Mouse (Mus musculus): ENCODE measurements at regions not wholly inside any gene's neighbourhood (a gene's known extent, or its start where the extent isn't known, plus 50 kb on each side); places are given as distances from the start of the nearest gene placed in this dataset.
"Not testable (repeated sequence)": the region's sequence is repeated elsewhere in the genome, so short reads cannot be mapped to it uniquely, and the experiment has no call there.

DNA sequence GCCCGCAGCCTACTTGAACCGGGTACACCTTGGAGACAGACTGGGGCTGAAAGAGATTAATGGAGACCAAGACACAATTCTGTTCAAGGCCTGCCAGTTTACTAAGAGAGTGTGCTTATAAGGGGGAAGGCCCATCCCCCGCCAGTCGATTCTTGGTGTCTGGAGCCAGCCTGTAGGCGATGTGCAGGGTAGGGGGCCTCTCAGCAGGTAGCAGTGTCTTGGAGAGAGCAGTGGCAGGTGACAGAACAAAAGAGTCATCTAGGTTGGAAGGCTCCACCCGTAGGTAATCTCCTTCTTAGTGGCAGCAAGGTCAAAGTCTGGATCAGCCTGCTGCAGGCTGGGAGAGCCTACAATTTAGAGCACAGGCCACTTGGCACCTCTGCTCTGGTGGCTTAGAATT, 335.7 kb upstream of the Cwc22 start:
- in situ Hi-C loops (cut with MboI, MseI) = not testable (repeated sequence)

DNA sequence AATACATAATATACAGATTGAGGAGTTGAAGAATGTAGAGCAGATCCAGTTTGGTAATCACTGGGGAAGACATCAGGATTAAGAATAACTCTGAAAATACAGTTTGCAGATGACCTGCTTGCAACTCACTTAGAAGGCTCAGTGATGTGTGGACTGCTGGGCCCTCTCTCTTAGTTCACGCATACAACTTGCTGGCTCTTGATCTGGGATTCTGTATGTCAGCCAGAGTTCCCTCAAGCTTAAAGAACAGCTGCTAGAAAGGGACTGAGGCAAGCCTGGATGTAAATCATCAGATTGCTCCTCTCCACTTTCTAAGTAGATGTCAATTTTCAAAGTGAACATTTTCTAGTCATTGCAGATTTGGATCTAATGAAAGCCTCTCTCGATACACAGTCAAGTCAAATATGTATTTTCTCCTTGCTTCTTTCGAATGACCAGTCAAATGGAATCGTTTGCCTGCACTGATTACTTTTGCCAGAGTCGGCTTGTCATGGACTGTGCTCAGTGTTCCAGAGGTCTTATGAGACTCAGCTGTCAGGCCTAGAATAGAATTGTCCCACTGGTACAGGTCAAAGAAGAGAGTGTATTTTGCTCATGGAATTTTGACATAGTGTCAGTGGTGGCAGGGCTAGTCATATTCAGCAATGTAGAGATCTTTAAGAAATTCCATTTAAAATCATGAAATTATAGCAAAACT, 334.2 kb upstream of the Cwc22 start:
- in situ Hi-C loops (cut with MboI, MseI) = no loop called here

DNA sequence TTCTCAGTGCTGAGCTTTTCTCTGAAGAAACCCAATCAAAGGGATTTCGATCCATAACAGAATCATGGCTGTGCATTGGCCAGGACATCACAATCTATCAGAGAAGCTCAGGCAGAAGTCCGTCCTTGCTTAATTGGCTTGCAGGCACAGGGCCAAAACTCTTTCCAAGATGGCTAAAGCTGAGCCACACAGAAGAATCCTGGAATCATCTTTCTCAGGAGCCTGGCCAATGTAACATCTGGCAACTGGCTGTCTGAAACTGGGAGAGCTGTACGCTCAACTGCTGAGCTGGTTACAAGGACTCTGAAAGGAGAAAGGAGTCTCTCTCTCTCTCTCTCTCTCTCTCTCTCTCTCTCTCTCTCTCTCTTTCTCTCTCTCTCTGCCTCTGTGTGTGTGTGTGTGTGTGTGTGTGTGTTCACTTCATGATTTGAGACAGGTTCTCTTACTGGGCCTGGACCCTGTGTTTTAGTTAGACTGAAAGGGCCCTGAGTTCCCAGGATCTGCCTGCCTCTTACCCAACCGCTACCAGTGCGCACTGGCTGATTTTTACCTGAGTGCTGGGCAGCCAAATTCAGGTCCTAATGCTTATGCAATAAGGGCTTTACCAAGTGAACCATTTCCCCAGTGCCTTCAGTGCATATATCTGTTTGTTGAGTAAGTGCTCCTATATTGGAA, 333.3 kb upstream of the Cwc22 start:
- in situ Hi-C loops (cut with MboI, MseI) = loop anchor here in 1 of 2 experiments (10.0 kb wide), 1 partner anchor 855 kb away; no protein-coding TSS in a partner anchor

DNA sequence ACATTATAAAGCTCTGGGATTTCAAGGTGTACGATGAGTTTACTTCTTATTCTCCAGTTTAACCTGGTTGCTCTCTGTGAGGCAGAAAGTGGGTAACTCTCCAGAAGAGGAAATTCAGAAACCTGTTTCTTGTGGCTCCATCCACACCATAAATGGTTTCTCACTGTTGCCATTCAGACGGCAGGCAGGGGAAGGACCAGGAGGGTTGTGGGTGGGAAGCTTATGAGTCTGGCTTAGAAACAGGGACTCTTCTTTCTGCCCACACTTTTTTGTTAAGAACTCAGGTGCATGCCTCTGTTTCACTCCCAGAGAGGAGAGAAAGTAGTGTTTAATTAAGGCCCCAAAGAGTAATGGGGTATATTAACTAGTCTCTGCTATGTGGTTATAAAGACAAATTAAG, 332.5 kb upstream of the Cwc22 start:
- in situ Hi-C loops (cut with MboI, MseI) = loop anchor here in 1 of 2 experiments (10.0 kb wide), 1 partner anchor 854 kb away; no protein-coding TSS in a partner anchor

DNA sequence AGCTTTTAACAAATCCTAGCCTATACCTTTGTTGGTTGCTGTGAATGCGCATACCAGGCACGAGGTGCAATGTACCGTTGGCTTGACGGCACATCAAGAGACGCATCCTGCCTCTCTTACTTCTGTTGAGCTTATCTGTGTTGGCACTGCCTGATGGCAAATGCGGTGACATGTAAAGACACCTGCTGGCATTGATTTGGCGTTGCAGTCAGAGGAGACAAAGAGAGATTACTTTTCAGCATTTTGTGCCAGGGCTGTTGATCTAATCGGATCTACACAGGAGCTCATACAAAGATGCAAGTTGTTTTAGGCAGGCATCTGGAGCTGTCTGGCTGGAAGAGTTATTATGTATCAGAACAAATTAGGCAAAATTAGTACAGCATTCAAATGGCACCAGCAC, 331.5 kb upstream of the Cwc22 start:
- in situ Hi-C loops (cut with MboI, MseI) = loop anchor here in 1 of 2 experiments (10.0 kb wide), 1 partner anchor 853 kb away; no protein-coding TSS in a partner anchor

DNA sequence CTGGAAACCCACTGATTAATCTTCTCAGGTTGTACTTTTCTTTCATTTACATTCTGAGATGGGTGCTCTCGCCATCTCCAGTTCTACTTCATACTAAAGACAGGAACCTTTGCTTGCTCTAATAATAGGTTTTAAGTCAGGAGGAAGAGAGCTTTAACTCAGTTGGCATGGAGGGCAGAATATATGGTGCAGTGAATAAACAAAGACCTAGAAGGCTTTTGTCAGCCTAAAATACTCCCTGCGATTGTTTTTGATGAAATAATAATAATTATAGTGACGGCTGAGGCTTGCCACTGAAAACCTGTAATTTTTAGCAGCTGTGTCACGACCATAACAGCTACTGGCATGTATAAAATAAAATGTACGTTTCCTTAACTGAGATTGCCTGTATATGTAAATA, 327.9 kb upstream of the Cwc22 start:
- in situ Hi-C loops (cut with MboI, MseI) = loop anchor here in 1 of 2 experiments (10.0 kb wide), 1 partner anchor 849 kb away; no protein-coding TSS in a partner anchor

DNA sequence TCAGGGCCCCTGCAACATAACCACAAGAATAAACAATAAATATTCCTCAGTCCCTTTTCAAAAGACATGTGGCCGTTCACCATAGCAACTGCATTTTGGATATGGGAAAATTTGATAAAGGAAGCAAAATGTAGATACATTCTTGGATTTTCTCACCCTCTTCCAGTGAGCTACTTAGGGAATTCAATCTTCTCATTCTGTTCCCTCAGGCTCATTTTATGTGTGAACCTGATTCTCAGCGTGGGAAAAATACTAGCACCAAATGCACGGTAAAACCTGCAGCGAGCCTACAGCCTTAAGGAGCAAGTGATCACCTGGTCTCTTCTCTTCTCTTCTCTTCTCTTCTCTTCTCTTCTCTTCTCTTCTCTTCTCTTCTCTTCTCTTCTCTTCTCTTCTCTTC, 322.5 kb upstream of the Cwc22 start:
- in situ Hi-C loops (cut with MboI, MseI) = no loop called here

DNA sequence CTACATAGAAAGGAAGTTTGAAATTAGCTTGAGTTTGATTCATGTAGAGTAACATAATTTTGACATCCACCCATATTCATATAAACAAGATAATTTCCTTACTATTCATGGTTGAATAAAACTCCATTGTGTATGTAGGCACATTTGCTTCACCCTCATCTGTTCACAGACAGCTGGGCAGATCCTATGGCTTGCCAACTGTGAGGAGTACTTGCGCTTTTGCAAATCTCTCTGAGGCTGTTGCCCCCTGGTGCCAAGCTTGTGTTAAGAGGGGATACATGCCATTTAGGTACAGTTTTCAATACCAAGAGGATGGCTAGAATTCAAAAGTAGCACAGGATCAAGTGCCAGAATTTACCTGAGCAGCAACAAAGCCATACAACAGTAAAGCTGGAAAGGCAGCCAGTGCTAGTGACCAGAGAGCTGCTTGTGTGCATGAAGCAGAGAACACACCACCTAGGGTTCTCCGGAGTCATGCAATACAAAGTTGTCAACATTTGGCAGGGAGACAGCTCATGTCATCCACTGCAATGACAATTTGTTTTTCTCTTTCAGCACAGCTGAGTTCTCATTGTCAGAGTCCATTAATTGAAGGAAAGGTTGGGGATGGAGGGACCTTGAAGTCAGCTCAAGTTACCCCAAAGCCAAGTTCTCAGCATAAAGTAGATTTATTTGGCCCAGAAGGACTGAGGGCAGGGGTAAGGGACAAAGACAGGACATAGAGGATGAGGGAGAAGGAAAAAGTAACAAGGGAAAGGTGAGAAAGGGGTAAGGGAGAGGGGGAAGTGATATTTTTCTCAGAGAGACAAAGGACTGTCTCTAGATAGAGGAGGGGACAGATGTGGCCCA, 321.6 kb upstream of the Cwc22 start:
- in situ Hi-C loops (cut with MboI, MseI) = no loop called here

DNA sequence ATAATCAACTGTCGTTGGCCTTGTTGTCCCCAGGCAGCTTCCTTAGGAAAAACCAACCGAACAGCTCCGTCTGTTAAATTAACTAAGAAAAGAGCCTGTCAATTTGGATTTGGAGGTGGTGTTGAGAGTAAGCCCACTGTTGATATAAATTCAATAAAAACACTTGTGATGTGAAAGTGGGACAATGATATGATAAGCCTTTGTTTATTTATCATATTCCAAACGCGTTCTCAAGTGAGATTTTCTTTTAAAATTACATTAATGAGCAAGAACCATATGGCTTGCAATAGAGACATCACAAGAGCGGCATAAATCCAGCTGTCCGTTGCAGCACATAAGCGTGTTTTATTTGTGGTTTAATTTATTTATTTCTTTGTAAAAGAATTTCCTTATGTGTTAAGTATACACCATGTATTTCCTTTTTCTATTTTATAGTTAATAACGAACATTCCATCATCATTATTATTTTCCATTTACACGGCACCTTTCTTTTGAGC, 307.5 kb upstream of the Cwc22 start:
- in situ Hi-C loops (cut with MboI, MseI) = no loop called here

DNA sequence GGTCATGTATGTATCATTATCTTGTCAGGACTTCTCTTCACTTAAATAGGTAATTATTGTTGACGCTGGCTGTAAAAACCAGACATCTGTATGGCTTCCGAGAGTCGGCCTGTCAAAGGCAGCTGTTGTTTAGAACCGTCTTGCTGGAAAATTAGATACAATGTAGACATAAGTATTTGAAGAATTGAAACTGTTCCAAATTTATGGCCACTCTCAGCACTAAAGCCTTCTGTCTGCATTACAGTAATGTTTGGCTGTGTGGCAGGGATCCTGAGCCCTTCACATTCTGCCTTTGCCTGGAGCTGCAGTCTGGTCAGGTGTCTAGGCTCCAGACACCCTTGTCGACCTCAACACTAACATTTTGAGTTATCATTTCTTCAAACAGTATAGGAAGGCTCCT, 300.2 kb upstream of the Cwc22 start:
- in situ Hi-C loops (cut with MboI, MseI) = loop anchor here in 1 of 2 experiments (10.0 kb wide), 1 partner anchor 1672 kb away; no protein-coding TSS in a partner anchor

DNA sequence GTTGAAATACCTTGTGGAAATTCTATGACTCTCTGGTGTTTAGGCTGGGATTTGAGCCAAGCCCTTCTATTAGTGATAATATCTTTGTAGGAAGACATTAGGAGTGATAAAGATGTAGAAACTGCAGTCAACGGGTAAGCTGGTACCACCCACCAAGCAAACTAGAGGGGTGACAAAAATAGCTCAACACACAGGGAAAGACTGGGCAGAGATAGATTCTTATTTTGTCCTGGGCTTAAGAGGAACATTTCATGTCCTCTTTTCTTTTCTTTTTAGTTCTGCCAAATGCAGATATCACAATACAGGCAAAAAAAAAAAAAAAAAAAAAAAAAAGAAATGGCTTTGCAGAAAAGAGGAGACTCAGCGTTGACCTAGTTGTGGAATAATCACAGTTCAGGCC, 294.1 kb upstream of the Cwc22 start:
- in situ Hi-C loops (cut with MboI, MseI) = loop anchor here in 1 of 2 experiments (10.0 kb wide), 1 partner anchor 1665 kb away; no protein-coding TSS in a partner anchor

DNA sequence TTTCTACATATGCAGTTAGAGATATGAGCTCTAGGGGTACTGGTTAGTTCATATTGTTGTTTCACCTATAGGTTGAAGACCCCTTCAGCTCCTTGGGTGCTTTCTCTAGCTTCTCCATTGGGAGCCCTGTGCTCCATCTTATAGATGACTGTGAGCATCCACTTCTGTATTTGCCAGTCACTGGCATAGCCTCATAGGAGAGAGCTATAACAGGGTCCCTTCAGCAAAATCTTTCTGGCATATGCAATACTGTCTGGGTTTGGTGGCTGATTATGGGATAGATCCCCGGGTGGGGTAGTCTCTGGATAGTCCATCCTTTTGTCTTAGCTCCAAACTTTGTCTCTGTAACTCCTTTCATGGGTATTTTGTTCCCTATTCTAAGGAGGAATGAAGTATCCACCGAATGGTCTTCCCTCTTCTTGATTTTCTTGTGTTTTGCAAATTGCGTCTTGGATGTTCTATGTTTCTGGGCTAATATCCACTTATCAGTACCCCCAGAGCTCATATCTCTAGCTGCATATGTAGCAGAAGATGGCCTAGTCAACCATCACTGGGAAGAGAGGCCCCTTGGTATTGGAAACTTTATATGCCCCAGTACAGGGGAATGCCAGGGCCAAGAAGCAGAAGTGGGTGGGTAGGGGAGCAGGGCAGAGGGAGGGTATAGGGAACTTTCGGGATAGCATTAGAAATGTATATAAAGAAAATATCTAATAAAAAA, 279.4 kb upstream of the Cwc22 start:
- in situ Hi-C loops (cut with MboI, MseI) = loop anchor here in 1 of 2 experiments (10.0 kb wide), 1 partner anchor 1929 kb away; no protein-coding TSS in a partner anchor

DNA sequence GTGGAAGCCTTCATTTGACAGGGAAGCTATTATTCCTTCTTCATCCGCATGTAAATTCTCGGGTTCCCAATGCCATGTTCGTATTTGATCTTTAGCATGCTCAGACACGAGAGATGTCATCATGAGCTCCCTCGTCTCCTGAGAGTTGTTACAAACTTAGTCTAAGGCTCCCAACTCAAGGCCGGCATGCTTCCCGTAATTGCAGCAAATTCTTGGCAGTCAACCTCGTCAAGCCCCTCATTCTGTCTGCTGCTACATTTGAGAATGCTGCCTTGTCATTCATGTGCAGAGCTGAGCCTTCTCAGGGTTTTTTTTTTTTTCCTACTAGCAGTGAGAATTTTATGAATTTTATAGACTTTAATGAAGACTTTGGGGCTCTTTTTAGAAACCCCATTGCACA, 268.3 kb upstream of the Cwc22 start:
- in situ Hi-C loops (cut with MboI, MseI) = no loop called here

DNA sequence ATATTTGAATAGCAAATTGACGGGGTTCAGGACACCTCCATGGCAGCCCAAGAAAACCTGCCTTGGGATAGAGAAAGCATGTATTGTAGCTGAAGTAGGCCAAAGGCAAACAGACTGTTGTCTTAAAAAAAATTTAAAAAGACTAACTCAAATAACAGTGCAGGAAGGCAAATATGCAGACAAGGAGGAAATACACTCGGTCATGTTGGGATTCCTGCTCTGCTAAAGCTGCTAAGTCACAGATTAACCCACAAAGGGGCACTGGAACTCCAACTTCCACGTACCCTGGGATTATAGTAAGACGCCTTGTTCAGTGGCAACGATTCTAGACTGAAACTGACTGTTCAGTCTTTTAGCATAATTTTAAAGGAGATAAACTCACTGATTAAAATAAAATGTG, 258.9 kb upstream of the Cwc22 start:
- in situ Hi-C loops (cut with MboI, MseI) = no loop called here

DNA sequence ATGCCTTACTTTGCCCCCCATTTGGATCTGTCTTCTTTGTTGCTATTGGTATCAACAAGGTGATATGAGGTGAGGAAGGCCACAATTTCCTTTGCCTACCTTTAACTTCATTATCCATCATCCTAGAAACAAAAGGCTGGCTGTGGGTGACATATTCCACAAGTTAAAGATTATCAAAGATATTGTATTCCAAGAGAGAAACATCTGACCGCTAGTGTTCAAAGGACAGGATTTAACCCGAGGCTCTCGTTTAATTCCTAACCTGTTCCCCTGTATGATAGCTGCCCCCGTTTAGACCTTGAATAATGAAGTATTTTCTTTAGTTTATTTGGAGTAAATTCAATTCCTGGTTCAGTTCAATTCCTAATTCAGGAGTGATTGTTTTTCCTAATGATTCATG, 249.8 kb upstream of the Cwc22 start:
- in situ Hi-C loops (cut with MboI, MseI) = no loop called here

DNA sequence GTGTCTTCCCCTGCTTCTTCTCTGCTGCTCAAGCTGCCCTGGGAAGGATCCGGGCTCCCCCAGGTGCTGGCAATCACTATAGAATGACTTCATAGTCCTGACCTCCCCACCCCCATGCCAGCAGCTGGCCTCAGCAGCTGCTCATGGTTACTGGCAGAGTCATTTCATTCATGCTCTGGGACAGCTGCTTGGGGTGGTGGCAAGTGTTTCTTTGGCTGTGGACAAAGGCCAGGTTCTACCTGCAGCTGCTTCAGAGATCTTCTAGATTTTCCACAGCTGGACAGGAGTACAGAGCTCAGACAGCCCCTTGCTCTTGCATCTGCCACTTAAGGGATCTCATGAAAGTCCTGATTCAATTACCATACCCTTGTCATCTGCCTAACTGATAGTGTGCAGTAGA, 243.4 kb upstream of the Cwc22 start:
- in situ Hi-C loops (cut with MboI, MseI) = no loop called here

DNA sequence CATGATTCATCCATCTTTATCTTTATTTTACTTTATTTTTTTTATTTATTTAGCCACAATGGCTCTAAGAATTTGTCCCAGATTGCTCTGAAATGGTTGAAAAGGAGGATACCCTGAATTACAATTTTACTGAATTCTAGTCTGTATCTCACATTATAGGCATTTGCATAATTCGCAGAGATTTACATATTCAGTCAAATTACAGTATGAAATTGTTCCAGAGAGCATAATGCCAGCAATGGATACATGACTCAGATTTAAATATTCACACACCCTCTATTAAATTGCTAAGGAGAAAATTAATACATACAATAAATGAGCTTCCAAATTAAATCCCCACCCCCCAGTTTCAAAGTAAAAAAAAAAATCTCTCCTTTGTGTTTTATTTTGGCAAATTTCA, 238.8 kb upstream of the Cwc22 start:
- in situ Hi-C loops (cut with MboI, MseI) = no loop called here

DNA sequence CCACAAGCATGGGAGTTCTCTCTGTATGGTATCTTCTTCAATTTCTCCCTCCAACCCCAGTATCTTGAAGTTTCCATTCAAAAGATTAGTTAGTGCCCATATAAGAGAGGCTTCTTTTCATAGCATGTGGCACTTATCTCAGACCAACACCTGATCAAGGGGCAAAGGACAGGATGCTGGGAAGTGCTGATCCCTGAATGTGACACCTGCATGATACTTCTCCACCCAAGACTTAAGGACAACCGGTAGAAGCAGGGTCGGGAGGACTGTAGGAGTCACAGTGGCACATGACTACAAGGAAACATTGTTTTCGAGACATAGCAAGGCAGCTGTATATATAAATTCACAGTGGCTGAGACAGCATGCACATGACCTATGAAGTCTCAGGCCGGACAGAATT, 227.6 kb upstream of the Cwc22 start:
- in situ Hi-C loops (cut with MboI, MseI) = no loop called here

DNA sequence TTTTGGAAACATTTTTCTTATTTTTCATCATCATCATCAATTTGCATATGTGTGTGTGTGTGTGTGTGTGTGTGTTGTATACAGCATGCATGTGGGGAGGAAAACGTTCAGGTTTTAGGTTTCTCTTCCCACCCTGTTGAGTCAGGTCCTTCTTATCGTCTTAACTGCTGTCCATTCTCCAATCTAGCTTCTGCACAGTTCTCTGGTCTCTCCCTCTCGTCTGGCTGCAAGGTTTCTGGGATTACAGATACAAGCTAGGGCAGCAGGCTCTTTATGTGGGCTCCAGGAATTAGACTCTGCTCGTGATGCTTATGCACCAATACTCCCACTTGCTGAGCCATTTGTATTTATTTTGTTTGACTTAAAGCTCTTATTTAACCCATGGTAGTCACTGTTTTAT, 226.6 kb upstream of the Cwc22 start:
- in situ Hi-C loops (cut with MboI, MseI) = no loop called here

DNA sequence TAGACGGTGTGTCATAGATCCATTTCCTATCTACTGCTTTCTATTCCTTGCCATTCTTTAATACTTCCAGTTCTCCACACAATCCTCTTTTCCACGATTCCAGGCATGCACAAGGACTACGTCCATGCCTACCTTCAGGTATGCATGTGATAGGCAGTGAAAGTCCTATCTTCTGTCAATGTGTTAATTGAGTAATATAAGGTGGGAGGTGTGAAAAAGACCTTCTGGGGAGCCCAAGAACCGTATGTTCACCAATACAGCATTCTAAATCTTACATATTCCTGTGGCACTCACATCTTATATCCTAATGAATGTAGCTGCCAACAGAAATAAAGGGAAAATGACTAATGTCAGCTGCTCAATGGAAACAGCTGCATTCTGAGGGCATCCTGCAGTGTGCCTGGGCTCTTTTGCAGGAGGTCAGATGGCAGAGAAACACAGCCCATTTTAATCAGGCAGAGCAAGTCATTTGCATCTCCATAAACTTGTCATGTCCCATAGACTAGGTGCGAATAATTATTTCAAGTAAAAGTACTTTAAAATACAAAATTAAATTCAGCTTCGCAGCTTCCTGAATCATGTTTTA, 224.1 kb upstream of the Cwc22 start:
- in situ Hi-C loops (cut with MboI, MseI) = no loop called here

DNA sequence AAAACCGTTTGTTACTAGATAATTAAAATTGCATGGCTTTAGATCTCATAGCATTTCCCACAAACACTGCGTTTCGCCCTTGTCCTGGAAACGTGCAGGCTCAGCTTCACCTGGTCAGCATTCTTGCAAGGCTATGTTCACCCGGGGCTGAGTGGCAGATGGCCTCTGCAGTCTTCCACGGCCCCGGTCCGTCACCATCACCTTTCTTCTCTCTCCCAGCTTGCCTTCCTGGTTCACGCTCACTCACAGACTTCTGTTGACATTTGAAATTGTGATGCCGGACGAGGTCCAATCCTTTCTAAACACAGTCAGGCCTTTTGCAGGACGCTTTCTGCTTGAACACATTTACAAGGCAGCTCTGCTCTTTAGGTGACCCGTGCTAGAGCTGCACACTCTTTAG, 219.3 kb upstream of the Cwc22 start:
- in situ Hi-C loops (cut with MboI, MseI) = no loop called here

Measured in T-helper 17 cell (primary cell).